ENCODE assay signal across 19 mouse cellular contexts in the genomic region with DNA sequence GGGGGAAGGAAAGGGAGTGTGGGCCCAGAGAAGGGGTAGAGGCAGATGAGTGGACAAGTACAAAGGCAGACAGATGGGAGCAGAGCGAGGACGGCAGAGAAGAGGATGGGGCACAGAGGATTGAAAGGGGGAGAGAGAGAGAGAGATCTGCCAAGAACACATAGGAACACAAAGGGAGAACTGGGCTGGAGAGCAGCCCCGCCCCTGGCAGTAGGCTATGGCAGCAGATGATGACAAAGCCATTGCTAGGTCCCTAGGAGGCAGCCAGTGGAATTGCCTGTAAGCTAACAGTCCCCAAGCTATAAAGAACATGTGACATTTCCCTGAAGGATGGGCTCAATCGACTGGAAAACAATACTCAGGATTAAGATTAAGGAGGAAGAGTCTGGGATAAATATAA. TPM values are rescaled to one million over a fixed set of nuclear protein-coding genes. Genes with fewer than 3 reads are reported as not detected.
DNase-seq lines count a peak whose midpoint lies in the region; ATAC-seq lines count a peak whose summit lies in the region.
"Had no signal": no experiment of that assay in that cellular context is flagged by ENCODE, and none has a peak within 500 bp of the region (broad histone marks: within the 10 kb centered on the region; RNA-seq: fewer than 3 reads in every experiment).

No protein-coding gene starts in this region.

- no peak overlapping the region for H3K9ac ChIP-seq in embryonic facial prominence, embryonic 14.5 days (ENCODE audit: low read depth, low read length)
- no peak overlapping the region for H3K9ac ChIP-seq in neural tube, embryonic 12.5 days
- no peak overlapping the region for H3K9ac ChIP-seq in neural tube, embryonic 15.5 days (replicated peaks)
- H3K9ac ChIP-seq in hindbrain, embryonic 16.5 days (ENCODE audit: low read depth, low read length): no peak overlapping the region
- no peak overlapping the region for H3K9ac ChIP-seq in neural tube, embryonic 14.5 days (replicated peaks; ENCODE audit: low read depth, low read length)

- no peak overlapping the region for H3K27ac ChIP-seq in embryonic facial prominence, embryonic 14.5 days (replicated peaks; ENCODE audit: low read depth, low read length)
- no peak overlapping the region for H3K27ac ChIP-seq in embryonic facial prominence, embryonic 10.5 days (replicated peaks)
- H3K27ac ChIP-seq in neural tube, embryonic 12.5 days: no peak overlapping the region; the same call in 1 of the 2 replicates
- no peak overlapping the region for H3K27ac ChIP-seq in neural tube, embryonic 15.5 days (replicated peaks)
- H3K27ac ChIP-seq in hindbrain, embryonic 16.5 days (ENCODE audit: low read depth, low read length): no peak overlapping the region
- H3K27ac ChIP-seq in neural tube, embryonic 14.5 days (ENCODE audit: low read depth, low read length): 0 out of 2 replicates have a peak overlapping the region, but pooled peaks have one; percentile 22
- H3K27ac ChIP-seq: forebrain, embryonic 10.5 days; heart, adult 2 months; kidney, postnatal 0 days had no signal

- no peaks in the 10 kb centered on the region for H3K27me3 ChIP-seq in embryonic facial prominence, embryonic 14.5 days (replicated peaks; ENCODE audit: control insufficient read depth, insufficient read depth, low read length)
- 0 out of 2 replicates have a peak, but pooled peaks cover under 1% of the 10 kb centered on the region for H3K27me3 ChIP-seq in embryonic facial prominence, embryonic 10.5 days (replicated peaks; ENCODE audit: low read depth, poor library complexity, severe bottlenecking)
- H3K27me3 ChIP-seq in neural tube, embryonic 12.5 days (replicated peaks): no peaks in the 10 kb centered on the region
- no peaks in the 10 kb centered on the region for H3K27me3 ChIP-seq in neural tube, embryonic 15.5 days (replicated peaks)
- H3K27me3 ChIP-seq in hindbrain, embryonic 16.5 days (replicated peaks; ENCODE audit: control insufficient read depth, insufficient read depth, low read length): no peaks in the 10 kb centered on the region
- no peaks in the 10 kb centered on the region for H3K27me3 ChIP-seq in neural tube, embryonic 14.5 days (ENCODE audit: control insufficient read depth, insufficient read depth, low read length)

- WGBS in embryonic facial prominence, embryonic 14.5 days: 65% methylated on average over 4 of the region's 4 CpGs
- WGBS in embryonic facial prominence, embryonic 10.5 days: 73% methylated on average over 4 of the region's 4 CpGs
- WGBS in neural tube, embryonic 12.5 days: 57% methylated on average over 4 of the region's 4 CpGs
- WGBS in neural tube, embryonic 15.5 days: 36% methylated on average over 4 of the region's 4 CpGs
- WGBS in hindbrain, embryonic 16.5 days: 49% methylated on average over 4 of the region's 4 CpGs
- 33% methylated on average over 4 of the region's 4 CpGs for WGBS in neural tube, embryonic 14.5 days

- DNase-seq in embryonic facial prominence, embryonic 14.5 days (ENCODE audit: low spot score): no peak
- no peak for DNase-seq in embryonic facial prominence, embryonic 10.5 days (ENCODE audit: low spot score)
- DNase-seq in urinary bladder, adult 2 months (ENCODE audit: low spot score): no peak
- DNase-seq: adrenal gland, postnatal 14 days; cerebellum, adult 9-10 months; gastrocnemius, postnatal 36 days; heart, adult 2 months; kidney, adult 18-20 months; lung, postnatal 10 days; right cerebral cortex, postnatal 25 days; spleen, adult 18-20 months had no signal

- no peaks in the 10 kb centered on the region for H3K4me1 ChIP-seq in embryonic facial prominence, embryonic 14.5 days (ENCODE audit: control insufficient read depth, insufficient read depth, low read length)
- H3K4me1 ChIP-seq in embryonic facial prominence, embryonic 10.5 days: peaks cover 7% of the 10 kb centered on the region; the same call in 1 of the 2 replicates
- peaks cover 13% of the 10 kb centered on the region for H3K4me1 ChIP-seq in neural tube, embryonic 12.5 days
- peaks cover 9% of the 10 kb centered on the region; the same call in 1 of the 2 replicates for H3K4me1 ChIP-seq in neural tube, embryonic 15.5 days
- H3K4me1 ChIP-seq in hindbrain, embryonic 16.5 days (ENCODE audit: control insufficient read depth, insufficient read depth, low read depth, low read length): no peaks in the 10 kb centered on the region
- H3K4me1 ChIP-seq in neural tube, embryonic 14.5 days (ENCODE audit: control insufficient read depth, insufficient read depth, low read length): no peaks in the 10 kb centered on the region

- H3K9me3 ChIP-seq in embryonic facial prominence, embryonic 14.5 days (ENCODE audit: control insufficient read depth, low read length): no peaks in the 10 kb centered on the region
- no peaks in the 10 kb centered on the region for H3K9me3 ChIP-seq in embryonic facial prominence, embryonic 10.5 days
- no peaks in the 10 kb centered on the region for H3K9me3 ChIP-seq in neural tube, embryonic 12.5 days
- H3K9me3 ChIP-seq in neural tube, embryonic 15.5 days (replicated peaks): no peaks in the 10 kb centered on the region
- H3K9me3 ChIP-seq in hindbrain, embryonic 16.5 days (ENCODE audit: control insufficient read depth, low read length): no peaks in the 10 kb centered on the region
- no peaks in the 10 kb centered on the region for H3K9me3 ChIP-seq in neural tube, embryonic 14.5 days (ENCODE audit: control insufficient read depth, low read length)
- H3K9me3 ChIP-seq: forebrain, embryonic 10.5 days had no signal

- H3K36me3 ChIP-seq in embryonic facial prominence, embryonic 14.5 days (ENCODE audit: control insufficient read depth, insufficient read depth, low read length): no peaks in the 10 kb centered on the region
- H3K36me3 ChIP-seq in embryonic facial prominence, embryonic 10.5 days (replicated peaks): no peaks in the 10 kb centered on the region
- no peaks in the 10 kb centered on the region for H3K36me3 ChIP-seq in neural tube, embryonic 12.5 days
- no peaks in the 10 kb centered on the region for H3K36me3 ChIP-seq in neural tube, embryonic 15.5 days
- no peaks in the 10 kb centered on the region for H3K36me3 ChIP-seq in hindbrain, embryonic 16.5 days (ENCODE audit: control insufficient read depth, insufficient read depth, low read length)
- H3K36me3 ChIP-seq in neural tube, embryonic 14.5 days (ENCODE audit: control insufficient read depth, insufficient read depth, low read length): no peaks in the 10 kb centered on the region
- H3K36me3 ChIP-seq: forebrain, embryonic 10.5 days had no signal

- no peak overlapping the region for H3K4me2 ChIP-seq in embryonic facial prominence, embryonic 14.5 days (ENCODE audit: low read depth, low read length)
- H3K4me2 ChIP-seq in neural tube, embryonic 12.5 days (replicated peaks): no peak overlapping the region
- H3K4me2 ChIP-seq in neural tube, embryonic 15.5 days: no peak overlapping the region
- H3K4me2 ChIP-seq in hindbrain, embryonic 16.5 days (ENCODE audit: low read length): no peak overlapping the region
- no peak overlapping the region for H3K4me2 ChIP-seq in neural tube, embryonic 14.5 days (ENCODE audit: low read depth, low read length)

- ATAC-seq in embryonic facial prominence, embryonic 14.5 days (ENCODE audit: low read depth): peak; percentile 64; the same call in 1 of the 2 replicates
- ATAC-seq in neural tube, embryonic 12.5 days (ENCODE audit: low FRiP score, low read depth): peak; percentile 57
- ATAC-seq in neural tube, embryonic 15.5 days (ENCODE audit: low FRiP score): no peak; the same call in 1 of the 2 replicates
- peak; percentile 72 for ATAC-seq in hindbrain, embryonic 16.5 days
- peak; percentile 76 for ATAC-seq in neural tube, embryonic 14.5 days (ENCODE audit: low read depth)
- no peak for ATAC-seq in activated CD4-positive, CD25-positive, alpha-beta regulatory T cell, adult 4 months
- ATAC-seq: inflammation-experienced regulatory T-cells, adult 6 months had no signal

- H3K4me3 ChIP-seq in embryonic facial prominence, embryonic 14.5 days (ENCODE audit: low read depth, low read length): no peak overlapping the region
- no peak overlapping the region for H3K4me3 ChIP-seq in embryonic facial prominence, embryonic 10.5 days
- no peak overlapping the region for H3K4me3 ChIP-seq in neural tube, embryonic 12.5 days
- H3K4me3 ChIP-seq in neural tube, embryonic 15.5 days (replicated peaks): no peak overlapping the region
- H3K4me3 ChIP-seq in hindbrain, embryonic 16.5 days (ENCODE audit: low read length): no peak overlapping the region
- no peak overlapping the region for H3K4me3 ChIP-seq in neural tube, embryonic 14.5 days (ENCODE audit: low read depth, low read length)
- H3K4me3 ChIP-seq: forebrain, embryonic 10.5 days; heart, adult 2 months had no signal

RNA-seq across cellular contexts. Expression of a gene that starts 11.9 kb away (rescaled TPM):
- polyA plus RNA-seq in embryonic facial prominence, embryonic 14.5 days (2014; fragmentation: Nextera tagmentation; extraction: Ambion mirVana): 14.3 and 16.5 TPM in 2 replicates
- polyA plus RNA-seq in embryonic facial prominence, embryonic 10.5 days (2016; fragmentation: Nextera tagmentation; extraction: Ambion mirVana): 10.7 and 11.4 TPM in 2 replicates
- polyA plus RNA-seq in neural tube, embryonic 12.5 days (2016; fragmentation: Nextera tagmentation; extraction: Ambion mirVana): 13.6 and 14.5 TPM in 2 replicates
- polyA plus RNA-seq in neural tube, embryonic 15.5 days (2015; fragmentation: Nextera tagmentation; extraction: Ambion mirVana): 12.2 and 13.4 TPM in 2 replicates
- polyA plus RNA-seq in hindbrain, embryonic 16.5 days (2015; fragmentation: Nextera tagmentation; extraction: Ambion mirVana): 10.4 and 12.2 TPM in 2 replicates
- 17.7 and 20.7 TPM in 2 replicates for polyA plus RNA-seq in neural tube, embryonic 14.5 days (2014; fragmentation: Nextera tagmentation; extraction: Ambion mirVana)
- polyA plus RNA-seq in activated CD4-positive, CD25-positive, alpha-beta regulatory T cell, adult 4 months (2017; shearing (Covaris generic)): 1 to 10 TPM; 4.5 to 5.0 TPM
- polyA plus RNA-seq in urinary bladder, adult 2 months (2012; rRNA removed): 15.8 and 18.1 TPM in 2 replicates

Comparison
In these comparisons a context has a peak if more than half of its experiments do, and no peak if none do; other contexts are left out.
1. ATAC-seq: peak in embryonic facial prominence, embryonic 14.5 days (single experiment), neural tube, embryonic 12.5 days (single experiment), hindbrain, embryonic 16.5 days (single experiment) and neural tube, embryonic 14.5 days (single experiment); none in neural tube, embryonic 15.5 days (single experiment) and activated CD4-positive, CD25-positive, alpha-beta regulatory T cell, adult 4 months (single experiment).